23 mouse cellular contexts compared by ENCODE assay signal in the genomic region with DNA sequence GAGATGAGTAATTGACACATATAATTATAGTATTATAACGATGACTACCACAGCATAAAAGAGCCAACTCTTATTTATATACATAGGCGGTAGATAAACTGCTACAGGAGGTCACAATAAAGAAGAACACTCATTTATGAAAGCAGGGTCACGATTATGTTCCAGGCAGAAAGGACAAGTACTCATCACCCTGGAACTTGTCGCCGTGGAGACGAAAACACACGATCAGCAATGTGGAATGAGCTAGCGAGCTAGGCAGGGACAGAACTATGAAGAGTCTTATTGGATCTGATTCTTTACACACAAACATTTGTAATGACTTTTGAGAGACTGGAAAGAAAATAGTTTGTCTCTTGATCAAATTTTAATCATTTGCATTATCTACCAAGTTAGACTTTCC.
DNase-seq lines count a peak whose midpoint lies in the region; ATAC-seq lines count a peak whose summit lies in the region.
"Had no signal": no experiment of that assay in that cellular context is flagged by ENCODE, and none has a peak within 500 bp of the region (broad histone marks: within the 10 kb centered on the region; RNA-seq: fewer than 3 reads in every experiment).

No protein-coding gene starts in this region.

- WGBS in hindbrain, embryonic 11.5 days: 62% methylated on average over 8 of the region's 8 CpGs
- WGBS in hindbrain, embryonic 13.5 days: 52% methylated on average over 8 of the region's 8 CpGs

- H3K4me2 ChIP-seq in hindbrain, embryonic 11.5 days (replicated peaks; ENCODE audit: low read depth, low read length): no peak overlapping the region
- H3K4me2 ChIP-seq in hindbrain, embryonic 13.5 days: no peak overlapping the region
- H3K4me2 ChIP-seq: embryonic facial prominence, embryonic 15.5 days; heart, embryonic 12.5 days; hindbrain, embryonic 15.5 days had no signal

- H3K4me3 ChIP-seq in hindbrain, embryonic 11.5 days (ENCODE audit: low read depth, low read length): no peak overlapping the region
- H3K4me3 ChIP-seq in hindbrain, embryonic 13.5 days: no peak overlapping the region
- H3K4me3 ChIP-seq: embryonic facial prominence, embryonic 15.5 days; heart, embryonic 12.5 days; hindbrain, embryonic 15.5 days had no signal

- no peaks in the 10 kb centered on the region for H3K27me3 ChIP-seq in hindbrain, embryonic 11.5 days (ENCODE audit: control insufficient read depth, insufficient read depth, low read length)
- no peaks in the 10 kb centered on the region for H3K27me3 ChIP-seq in hindbrain, embryonic 13.5 days
- H3K27me3 ChIP-seq: embryonic facial prominence, embryonic 15.5 days; heart, embryonic 12.5 days; hindbrain, embryonic 15.5 days had no signal

- no peaks in the 10 kb centered on the region for H3K4me1 ChIP-seq in hindbrain, embryonic 11.5 days (replicated peaks; ENCODE audit: control insufficient read depth, insufficient read depth, low read length)
- H3K4me1 ChIP-seq in hindbrain, embryonic 13.5 days (replicated peaks): no peaks in the 10 kb centered on the region
- H3K4me1 ChIP-seq: embryonic facial prominence, embryonic 15.5 days; heart, embryonic 12.5 days; hindbrain, embryonic 15.5 days had no signal

- ATAC-seq in hindbrain, embryonic 11.5 days (ENCODE audit: low FRiP score): no peak
- ATAC-seq in hindbrain, embryonic 13.5 days (ENCODE audit: low FRiP score): no peak
- ATAC-seq: intestine, embryonic 16.5 days; liver, postnatal 0 days; lung, postnatal 0 days had no signal

- DNase-seq in embryo, embryonic 10 days (ENCODE audit: low spot score): peak; percentile 64
- DNase-seq in embryo, embryonic 9.5 days (ENCODE audit: extremely low spot score): no peak
- DNase-seq in hindbrain, embryonic 11.5 days (ENCODE audit: low spot score): peak; percentile 51
- DNase-seq in 3T3-L1 (ENCODE audit: low read depth, low spot score): peak; percentile 25
- peak; percentile 45 for DNase-seq in mesoderm, embryonic 11.5 days (ENCODE audit: low read depth, low spot score)
- no peak for DNase-seq in gastrocnemius, postnatal 4 days (ENCODE audit: low spot score in 2 of 2)
- DNase-seq in kidney, postnatal 14 days: no peak
- DNase-seq: cerebellum, adult 18-20 months; cerebellum, postnatal 14 days; heart, postnatal 14 days; kidney, adult 9 months; kidney, postnatal 25 days; layer of hippocampus, postnatal 36 days; liver, postnatal 0 days; right cerebral cortex, postnatal 25 days; spleen, adult 18-20 months had no signal

- H3K27ac ChIP-seq in hindbrain, embryonic 11.5 days (ENCODE audit: low read depth, low read length): no peak overlapping the region
- H3K27ac ChIP-seq in hindbrain, embryonic 13.5 days: no peak overlapping the region
- H3K27ac ChIP-seq: embryonic facial prominence, embryonic 15.5 days; hindbrain, embryonic 15.5 days; macrophage had no signal

- H3K9ac ChIP-seq in hindbrain, embryonic 11.5 days (ENCODE audit: low read depth, low read length): no peak overlapping the region
- H3K9ac ChIP-seq in hindbrain, embryonic 13.5 days: no peak overlapping the region
- H3K9ac ChIP-seq: embryonic facial prominence, embryonic 15.5 days; heart, embryonic 12.5 days; hindbrain, embryonic 15.5 days; liver, postnatal 0 days had no signal

- H3K36me3 ChIP-seq in hindbrain, embryonic 11.5 days (ENCODE audit: control insufficient read depth, insufficient read depth, low read length): no peaks in the 10 kb centered on the region
- H3K36me3 ChIP-seq in hindbrain, embryonic 13.5 days: no peaks in the 10 kb centered on the region
- H3K36me3 ChIP-seq: embryonic facial prominence, embryonic 15.5 days; heart, embryonic 12.5 days; hindbrain, embryonic 15.5 days had no signal

- H3K9me3 ChIP-seq in hindbrain, embryonic 11.5 days (ENCODE audit: control insufficient read depth, low read length): no peaks in the 10 kb centered on the region
- no peaks in the 10 kb centered on the region for H3K9me3 ChIP-seq in hindbrain, embryonic 13.5 days
- H3K9me3 ChIP-seq: embryonic facial prominence, embryonic 15.5 days; heart, embryonic 12.5 days; hindbrain, embryonic 15.5 days had no signal

Comparison
In these comparisons a context has a peak if more than half of its experiments do, and no peak if none do; other contexts are left out.
1. DNase-seq: peak in embryo, embryonic 10 days (single experiment), hindbrain, embryonic 11.5 days (single experiment), 3T3-L1 (single experiment) and mesoderm, embryonic 11.5 days (single experiment); none in embryo, embryonic 9.5 days (single experiment), gastrocnemius, postnatal 4 days (0 of 2) and kidney, postnatal 14 days (single experiment).